Mouse (Mus musculus) thymus, adult 2 months (tissue): Measurements from ENCODE around the gene Adora3.

Experiments used
- CTCF ChIP-seq: fragments of 200-500 bp; IDR thresholded peaks from 2 replicates; pipeline ENCODE4 v1.5.1; 2012; ENCODE audit warnings: mild to moderate bottlenecking, control low read depth, low read length, moderate library complexity, borderline replicate concordance; ENCODE audit not compliant: control insufficient read depth, poor library complexity, insufficient read depth; ENCODE audit errors: extremely low read depth
- POLR2A ChIP-seq: fragments of 200-500 bp; IDR thresholded peaks from 2 replicates; pipeline ENCODE4 v1.6.1; 2012; ENCODE audit warnings: mild to moderate bottlenecking, low read length, control low read depth, moderate library complexity; ENCODE audit not compliant: control insufficient read depth, poor library complexity, insufficient read depth; ENCODE audit errors: extremely low read depth

DNA sequence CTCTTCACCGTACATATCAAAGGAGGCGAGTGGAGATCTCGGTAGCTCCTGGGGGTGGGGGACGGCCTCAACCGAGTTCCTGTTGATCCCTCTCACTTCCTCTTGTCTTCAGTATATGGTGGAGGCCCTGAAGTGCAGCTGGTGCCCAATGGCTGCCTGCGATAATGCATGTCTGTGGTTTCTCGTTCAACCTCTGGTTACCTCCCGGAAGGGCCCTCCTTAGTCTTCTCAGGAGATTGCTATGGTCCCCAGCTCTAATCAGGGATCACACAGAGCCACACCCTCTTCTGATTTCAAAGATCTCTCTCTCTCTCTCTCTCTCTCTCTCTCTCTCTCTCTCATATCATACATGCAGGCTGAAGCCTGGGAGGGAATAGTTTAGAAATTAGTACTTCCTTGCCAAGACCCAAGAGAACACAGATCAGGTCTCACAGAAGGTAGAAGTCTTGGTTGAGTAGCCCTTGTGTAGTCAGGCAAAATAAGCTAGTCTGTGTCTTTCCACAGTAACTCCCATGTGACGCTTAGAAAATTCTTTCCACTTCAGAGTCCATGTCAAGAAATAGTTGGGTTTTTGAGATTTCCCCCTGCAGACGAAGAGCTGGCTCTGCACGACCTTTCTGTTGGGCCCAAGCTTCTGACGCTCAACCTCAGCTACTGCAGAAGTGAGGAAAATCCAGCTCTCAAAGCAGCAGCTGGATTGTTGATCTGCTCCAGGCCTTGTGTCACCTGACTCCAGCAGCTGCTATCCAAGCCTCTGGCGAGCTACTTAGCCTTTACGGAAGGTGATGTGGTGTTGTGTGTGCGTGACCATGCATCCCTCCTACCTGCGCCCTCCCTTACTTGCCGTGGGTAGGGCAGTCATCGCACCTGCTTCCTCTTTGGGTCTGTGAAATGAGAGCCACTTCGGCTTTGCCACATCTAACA, 22.2 kb downstream of the Adora3 start:
- no peak for TF ChIP-seq CTCF
- TF ChIP-seq POLR2A: 0 out of 2 replicates have a peak, but pooled peaks have one; percentile 35
